Mouse (Mus musculus): ENCODE measurements around the gene Fscn2. TPM values are rescaled to one million over a fixed set of nuclear protein-coding genes. Genes with fewer than 3 reads are reported as not detected.
"Not testable (repeated sequence)": the region's sequence is repeated elsewhere in the genome, so short reads cannot be mapped to it uniquely, and the experiment has no call there.

The Fscn2 gene
- total and polyA plus RNA-seq, 2 experiments from 2014 or later, result 0.29 to 2.0 TPM

- H3K9ac ChIP-seq, result peak overlapping the region; percentile 47
- H3K27me3 ChIP-seq (ENCODE audit: insufficient read depth, low read length), result no peaks in the 10 kb centered on the region
- peak overlapping the region; percentile 40 for H3K4me3 ChIP-seq (ENCODE audit: low read depth, low read length)
- no peaks in the 10 kb centered on the region for H3K9me3 ChIP-seq (ENCODE audit: low read length)
- 0 out of 2 replicates have a peak overlapping the region, but pooled peaks have one; percentile 29 for H3K27ac ChIP-seq (ENCODE audit: low read depth, low read length)
- H3K4me2 ChIP-seq (ENCODE audit: low read depth), result peak overlapping the region; percentile 83
- no peak for TF ChIP-seq CTCF (IDR thresholded peaks at IDR 0.05; ENCODE audit: low read depth)
- no peak for ATAC-seq
- H3K36me3 ChIP-seq (ENCODE audit: insufficient read depth), result peaks cover 15% of the 10 kb centered on the region
- H3K4me1 ChIP-seq (ENCODE audit: insufficient read depth), result peaks cover 5% of the 10 kb centered on the region; the same call in 1 of the 2 replicates
- 6% methylated on average over 1 of the region's 1 CpGs for WGBS
- peak; percentile 25 for DNase-seq
Observed at GRCm38 (mm10) chr11:120345067-120345681, 16.2 kb upstream of the Fscn2 start.

GRCm38 (mm10) chr11:120346383-120347034 is 14.8 kb upstream of the Fscn2 start:
- not testable (repeated sequence) for ATAC-seq

DNA sequence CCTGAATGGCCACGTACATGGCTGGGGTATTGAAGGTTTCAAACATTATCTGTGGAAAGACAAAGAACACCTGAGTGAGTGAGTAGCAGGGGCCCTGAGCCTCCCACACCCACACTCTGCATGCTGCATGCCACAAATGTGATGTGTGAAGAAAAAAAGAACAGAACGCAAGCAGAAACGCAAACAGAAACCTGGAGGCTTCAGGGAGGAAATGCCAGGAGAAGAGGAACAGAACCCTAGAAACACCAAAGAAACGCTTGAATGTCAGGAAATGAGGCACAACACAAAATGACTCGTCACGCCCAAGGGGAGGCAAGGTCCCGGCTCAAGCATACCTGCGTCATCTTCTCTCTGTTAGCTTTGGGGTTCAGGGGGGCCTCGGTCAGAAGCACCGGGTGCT is 14.0 kb upstream of the Fscn2 start:
- ATAC-seq, result no peak
- Histone ChIP-seq H3K4me2 (ENCODE audit: low read depth) (peak overlapping the region; percentile 98), H3K9ac (peak overlapping the region; percentile 100), H3K4me1 (ENCODE audit: insufficient read depth) (peaks cover 5% of the 10 kb centered on the region), H3K27ac (ENCODE audit: low read depth, low read length) (peak overlapping the region; percentile 100; the same call in 1 of the 2 replicates), H3K27me3 (ENCODE audit: insufficient read depth, low read length) (no peaks in the 10 kb centered on the region), H3K9me3 (ENCODE audit: low read length) (no peaks in the 10 kb centered on the region), H3K4me3 (ENCODE audit: low read depth, low read length) (peak overlapping the region; percentile 100), H3K36me3 (ENCODE audit: insufficient read depth) (peaks cover 15% of the 10 kb centered on the region)
- 2% methylated on average over 10 of the region's 10 CpGs for WGBS
- no peak for TF ChIP-seq CTCF (IDR thresholded peaks at IDR 0.05; ENCODE audit: low read depth)
- peak; percentile 33 for DNase-seq

More at GRCm38 (mm10) chr11:120346383-120347034, 14.8 kb upstream of the Fscn2 start:
- peak; percentile 16 for DNase-seq
- not testable (repeated sequence) for H3K27ac ChIP-seq (ENCODE audit: low read depth, low read length); H3K4me1 ChIP-seq (ENCODE audit: insufficient read depth); H3K9me3 ChIP-seq (ENCODE audit: low read length); H3K27me3 ChIP-seq (ENCODE audit: insufficient read depth, low read length)
- Histone ChIP-seq H3K36me3 (ENCODE audit: insufficient read depth) (peaks cover 15% of the 10 kb centered on the region), H3K4me3 (ENCODE audit: low read depth, low read length) (peak overlapping the region; percentile 41), H3K9ac (peak overlapping the region; percentile 46), H3K4me2 (ENCODE audit: low read depth) (peak overlapping the region; percentile 63)
- 59% methylated on average over 8 of the region's 13 CpGs for WGBS

GRCm38 (mm10) chr11:120347791-120348683 is 13.3 kb upstream of the Fscn2 start, which contains the start of gene Actg1:
Actg1 (minus strand) TSS chr11:120348542.
- no peaks in the 10 kb centered on the region for H3K9me3 ChIP-seq (ENCODE audit: low read length)
- peak within 1 kb of the TSS; percentile 100 for H3K9ac ChIP-seq
- peaks cover 15% of the 10 kb centered on the region for H3K36me3 ChIP-seq (ENCODE audit: insufficient read depth)
- peak; percentile 97 for DNase-seq
- H3K27me3 ChIP-seq (ENCODE audit: insufficient read depth, low read length), result no peaks in the 10 kb centered on the region
- peak within 1 kb of the TSS; percentile 98 for H3K4me2 ChIP-seq (ENCODE audit: low read depth)
- peak within 1 kb of the TSS; percentile 100 for H3K27ac ChIP-seq (ENCODE audit: low read depth, low read length)
- WGBS, result 6% methylated on average over 98 of the region's 103 CpGs
- peak; percentile 85 for ATAC-seq
- H3K4me1 ChIP-seq (ENCODE audit: insufficient read depth), result peaks cover 5% of the 10 kb centered on the region
- H3K4me3 ChIP-seq (ENCODE audit: low read depth, low read length), result peak within 1 kb of the TSS; percentile 100
- no peak for TF ChIP-seq CTCF (IDR thresholded peaks at IDR 0.05; ENCODE audit: low read depth)

GRCm38 (mm10) chr11:120348684-120349370 is 12.5 kb upstream of the Fscn2 start:
- H3K36me3 ChIP-seq (ENCODE audit: insufficient read depth), result peaks cover 15% of the 10 kb centered on the region
- WGBS, result 3% methylated on average over 40 of the region's 53 CpGs
- peak overlapping the region; percentile 100 for H3K9ac ChIP-seq
- H3K27ac ChIP-seq (ENCODE audit: low read depth, low read length), result peak overlapping the region; percentile 100
- no peaks in the 10 kb centered on the region for H3K9me3 ChIP-seq (ENCODE audit: low read length)
- H3K4me1 ChIP-seq (ENCODE audit: insufficient read depth), result peaks cover 5% of the 10 kb centered on the region
- peak; percentile 23 for ATAC-seq
- H3K27me3 ChIP-seq (ENCODE audit: insufficient read depth, low read length), result no peaks in the 10 kb centered on the region
- H3K4me2 ChIP-seq (ENCODE audit: low read depth), result peak overlapping the region; percentile 98
- no peak for TF ChIP-seq CTCF (IDR thresholded peaks at IDR 0.05; ENCODE audit: low read depth)
- peak; percentile 69 for DNase-seq
- H3K4me3 ChIP-seq (ENCODE audit: low read depth, low read length), result peak overlapping the region; percentile 100

DNA sequence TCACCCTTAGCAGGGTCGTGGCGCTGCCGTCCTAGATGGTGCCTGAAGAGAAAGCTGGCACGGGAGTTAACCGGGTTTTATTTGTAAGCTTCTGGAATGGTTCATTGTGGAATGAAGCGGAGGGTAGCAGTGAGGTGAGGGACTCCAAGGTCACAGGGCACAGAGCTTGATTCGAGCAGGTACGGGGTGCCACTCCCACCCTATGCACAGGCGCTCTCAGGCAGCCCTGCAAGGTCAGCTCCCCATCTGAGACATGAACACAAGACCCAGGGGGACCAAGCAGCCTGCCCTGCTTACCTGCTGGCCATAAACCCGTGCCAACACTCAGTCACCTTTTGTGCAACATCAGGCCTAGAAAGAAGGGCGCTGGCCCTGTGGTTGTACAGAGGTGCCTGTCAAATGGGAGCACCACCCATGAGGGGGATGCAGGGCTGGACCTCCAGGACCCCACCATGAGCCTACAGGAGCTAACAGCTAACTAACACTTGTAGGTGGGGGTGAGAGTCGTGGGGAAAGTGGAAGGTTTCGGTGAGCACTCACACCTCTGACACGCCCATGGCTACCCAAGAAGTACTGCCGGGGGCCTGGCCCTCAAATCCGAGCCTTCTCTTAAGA is 11.9 kb upstream of the Fscn2 start:
- ATAC-seq, result peak; percentile 8
- Histone ChIP-seq H3K9me3 (ENCODE audit: low read length) (no peaks in the 10 kb centered on the region), H3K4me2 (ENCODE audit: low read depth) (peak overlapping the region; percentile 98), H3K27me3 (ENCODE audit: insufficient read depth, low read length) (no peaks in the 10 kb centered on the region), H3K4me3 (ENCODE audit: low read depth, low read length) (peak overlapping the region; percentile 100), H3K36me3 (ENCODE audit: insufficient read depth) (peaks cover 15% of the 10 kb centered on the region), H3K9ac (peak overlapping the region; percentile 100), H3K4me1 (ENCODE audit: insufficient read depth) (peaks cover 5% of the 10 kb centered on the region), H3K27ac (ENCODE audit: low read depth, low read length) (peak overlapping the region; percentile 100)
- DNase-seq, result peak; percentile 79
- 4% methylated on average over 16 of the region's 16 CpGs for WGBS
- no peak for TF ChIP-seq CTCF (IDR thresholded peaks at IDR 0.05; ENCODE audit: low read depth)
